Mouse (Mus musculus) WW6 (cell line): Measurements from ENCODE around the gene Mff.

Experiments
- DNase-seq: peaks from one replicate; pipeline ENCODE4 v3.0.0-alpha.2; 2013; ENCODE audit warnings: low read depth, low spot score

The Mff gene

DNA sequence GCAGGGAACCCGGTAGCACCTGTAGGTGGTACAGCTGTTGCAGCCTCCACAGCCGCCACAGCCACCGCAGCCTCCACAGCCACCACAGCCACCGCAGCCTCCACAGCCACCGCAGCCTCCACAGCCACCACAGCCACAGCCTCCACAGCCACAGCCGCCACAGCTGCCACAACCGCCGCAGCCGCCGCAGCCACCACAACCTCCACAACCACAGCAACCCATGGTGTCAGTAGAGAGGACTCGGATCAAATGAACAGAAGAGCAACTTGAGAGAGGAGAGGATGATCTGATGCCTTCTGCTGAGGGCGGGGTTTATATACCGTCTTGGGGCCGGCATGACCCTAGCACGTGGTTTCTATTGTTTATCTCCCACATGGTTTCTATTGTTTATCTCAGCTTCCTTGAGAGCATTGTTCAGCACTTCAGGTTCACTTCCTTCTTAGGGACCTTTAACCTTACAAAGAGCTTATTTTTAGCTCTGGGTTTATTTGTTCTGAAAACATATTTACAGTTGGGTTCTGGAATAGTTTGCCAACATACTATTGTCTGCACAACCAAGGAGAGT, 46.4 kb downstream of the Mff start, which contains the start of gene Gm47791:
TSS of gene Gm47791 (minus strand) at position 222 of the 565 bp plus-strand sequence.
- no peak for DNase-seq

DNA sequence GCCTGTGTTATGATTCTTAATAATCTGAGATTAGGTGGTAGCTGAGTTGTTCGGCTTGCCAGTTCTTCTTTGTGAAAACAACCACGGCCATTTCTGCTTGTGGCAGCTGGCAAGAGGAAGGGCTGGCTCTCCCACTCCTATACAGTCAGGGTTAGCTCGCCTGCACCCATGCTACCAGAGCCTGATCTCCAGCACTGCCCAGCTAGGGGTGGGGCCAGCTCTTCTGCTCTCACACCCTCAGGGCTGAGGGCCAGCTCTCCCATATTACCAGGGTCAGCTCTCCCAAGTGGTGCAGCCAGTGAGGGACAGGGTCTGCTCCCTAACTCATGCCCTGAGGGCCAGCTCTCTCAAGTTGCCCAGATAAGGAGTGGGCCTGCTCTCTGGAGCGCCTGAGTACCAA, 47.7 kb downstream of the Mff start:
- no peak for DNase-seq

DNA sequence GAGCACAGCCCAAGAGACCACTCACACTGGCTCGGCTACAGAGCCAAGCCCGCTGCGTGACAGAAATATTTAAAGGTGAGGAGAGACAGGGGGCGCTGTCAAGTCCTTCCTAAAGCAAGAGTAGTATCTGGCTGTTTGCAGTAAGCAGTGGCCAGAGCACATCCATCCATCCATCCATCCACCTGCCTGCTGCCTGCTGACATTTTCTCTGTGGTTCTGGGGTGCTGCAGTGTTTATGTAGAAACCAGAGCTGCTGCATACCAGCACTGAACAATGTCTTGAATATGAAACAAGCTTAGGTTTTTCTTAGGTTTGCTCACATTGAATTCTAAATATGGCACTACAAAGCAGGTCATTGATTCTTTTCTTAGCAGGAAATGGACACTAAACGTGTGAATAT, 48.5 kb downstream of the Mff start:
- no peak for DNase-seq

DNA sequence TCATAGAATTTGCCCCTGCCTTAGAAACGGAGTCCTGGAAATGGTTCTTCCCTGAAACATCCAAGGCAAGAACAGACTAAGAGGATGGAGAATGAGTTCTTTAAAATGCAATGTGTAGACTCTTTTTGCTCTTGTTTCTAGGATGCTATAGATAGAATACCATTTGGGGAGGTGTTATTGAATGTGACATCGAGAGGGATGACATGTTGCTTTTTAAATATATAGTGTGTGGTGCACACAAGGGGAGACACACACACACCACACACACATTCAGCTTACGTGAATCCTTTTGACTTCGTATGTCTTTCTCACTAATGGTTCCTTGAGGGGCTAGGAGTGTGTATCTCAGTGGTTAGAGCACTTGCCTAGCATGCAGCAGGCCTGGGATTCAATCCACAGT, 50.6 kb downstream of the Mff start:
- no peak for DNase-seq

DNA sequence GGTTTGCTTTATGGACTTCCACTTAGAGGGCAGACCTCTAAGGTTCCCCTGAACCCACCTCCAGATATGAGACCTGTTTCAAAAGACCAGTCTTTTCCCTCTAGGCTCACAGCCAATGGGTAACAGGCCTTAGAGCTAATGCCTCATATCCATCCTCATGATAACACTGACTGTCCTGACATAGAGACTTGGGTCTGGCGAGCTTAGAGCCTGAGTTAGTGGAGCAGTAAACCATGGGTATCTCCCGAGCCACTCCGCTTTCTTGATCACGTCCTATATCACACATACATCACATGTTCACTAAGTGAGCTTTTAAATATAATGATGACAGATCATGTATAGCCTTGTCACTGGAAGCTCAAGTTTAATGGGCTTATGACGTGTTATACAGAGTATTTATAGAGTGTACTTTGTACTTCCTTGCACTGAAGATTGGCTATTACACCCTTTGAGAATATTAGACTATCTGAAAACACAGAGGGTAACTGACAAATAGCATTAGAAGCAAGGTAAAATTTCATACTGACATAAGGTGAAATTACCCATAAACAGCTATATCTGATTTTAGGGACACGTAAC, 54.8 kb downstream of the Mff start:
- DNase-seq: no peak

DNA sequence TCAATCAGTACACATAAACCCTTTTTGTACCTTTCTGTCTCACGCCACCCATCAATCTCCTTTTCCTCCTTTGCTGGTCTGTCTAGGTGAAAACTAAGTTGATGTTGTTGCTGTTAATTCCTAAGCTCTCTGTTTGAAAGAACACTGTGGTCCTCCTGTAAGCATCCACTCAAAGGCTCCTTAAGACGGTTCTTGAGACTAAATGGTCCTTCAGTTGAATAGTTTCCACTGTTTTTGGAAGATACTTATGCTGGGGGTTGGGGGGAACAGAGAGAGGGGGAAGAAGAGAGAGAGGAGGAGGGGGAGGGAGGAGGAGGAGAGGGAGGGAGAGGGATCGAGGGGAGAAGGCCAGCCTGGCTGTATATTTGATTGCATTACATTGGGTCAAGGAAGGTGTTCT, 58.9 kb downstream of the Mff start:
- DNase-seq: no peak

DNA sequence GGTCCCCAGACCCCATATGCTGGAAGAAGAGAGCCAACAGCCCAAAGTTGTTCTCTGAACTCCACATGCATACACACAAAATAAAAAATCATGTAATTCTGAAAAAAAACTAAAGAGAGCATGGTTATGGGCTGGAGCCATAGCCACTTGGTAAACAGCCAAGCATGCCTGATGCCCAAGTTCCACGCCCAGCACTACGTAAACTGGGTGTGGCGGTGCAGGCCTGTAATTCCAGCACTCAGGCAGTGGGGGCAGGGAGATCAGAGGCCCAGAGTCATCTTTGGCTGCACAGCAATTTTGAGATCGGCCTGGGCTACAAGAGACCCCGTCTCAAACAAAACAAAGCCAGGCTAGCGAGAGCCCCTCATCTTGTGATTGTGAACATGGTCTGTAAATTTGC, 60.9 kb downstream of the Mff start:
- no peak for DNase-seq

DNA sequence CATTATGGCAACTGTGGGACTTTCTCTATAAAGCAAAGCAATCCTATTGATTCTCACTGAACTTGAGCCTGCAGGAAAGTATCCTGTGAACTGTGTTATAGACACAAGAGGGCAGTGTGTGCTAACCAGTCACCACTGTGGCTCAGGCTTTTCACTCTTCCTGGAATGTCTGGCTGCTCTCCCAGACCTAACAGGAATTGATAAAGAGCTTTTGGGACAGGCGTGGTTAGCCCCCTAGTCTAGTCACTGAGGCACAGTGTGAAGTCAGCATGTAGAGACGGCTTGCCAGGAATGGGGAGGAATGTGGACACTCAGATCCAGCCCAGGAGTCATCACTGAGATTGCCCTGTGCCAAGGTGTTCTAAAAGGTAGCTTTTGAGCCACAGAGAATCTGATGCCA, 62.7 kb downstream of the Mff start:
- peak; percentile 45 for DNase-seq

DNA sequence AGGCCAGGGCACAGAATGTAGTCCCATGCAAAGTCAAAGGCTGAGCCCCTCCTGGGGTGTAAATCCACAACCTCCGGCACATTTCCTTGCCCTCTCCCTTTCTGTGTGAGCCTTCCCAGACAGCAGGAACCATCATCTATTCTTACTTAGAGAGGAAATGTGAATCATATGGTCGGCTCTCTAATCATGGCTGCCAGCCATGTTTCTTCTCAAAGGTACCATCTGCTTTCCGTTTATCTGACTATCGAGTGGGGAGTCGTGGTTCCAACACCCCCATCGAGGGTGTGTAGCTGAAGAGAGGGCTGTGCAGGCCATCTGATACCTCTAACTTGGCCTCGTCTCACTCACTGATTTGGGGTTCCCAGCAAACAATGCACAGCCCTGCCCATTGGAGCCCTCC, 63.4 kb downstream of the Mff start:
- DNase-seq: no peak

DNA sequence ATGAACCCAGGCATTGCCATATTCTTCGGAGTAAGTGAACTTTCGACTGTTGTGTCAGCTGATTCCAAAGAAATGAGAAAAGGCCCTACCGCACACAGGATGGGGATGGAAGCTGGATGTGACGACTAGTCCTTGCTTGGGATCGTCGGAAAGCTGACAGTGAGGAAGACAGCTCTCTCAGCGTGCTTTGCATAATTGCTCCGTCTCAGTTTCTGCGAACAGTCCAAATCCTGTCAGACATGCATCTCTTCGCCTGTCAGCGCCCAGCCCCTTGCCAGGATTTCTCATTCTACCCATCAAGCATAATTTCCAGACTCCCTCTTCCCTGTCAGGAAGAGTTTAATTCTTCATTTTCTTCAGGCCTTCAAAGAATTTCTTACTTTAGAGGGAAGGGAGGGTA, 66.4 kb downstream of the Mff start:
- no peak for DNase-seq

DNA sequence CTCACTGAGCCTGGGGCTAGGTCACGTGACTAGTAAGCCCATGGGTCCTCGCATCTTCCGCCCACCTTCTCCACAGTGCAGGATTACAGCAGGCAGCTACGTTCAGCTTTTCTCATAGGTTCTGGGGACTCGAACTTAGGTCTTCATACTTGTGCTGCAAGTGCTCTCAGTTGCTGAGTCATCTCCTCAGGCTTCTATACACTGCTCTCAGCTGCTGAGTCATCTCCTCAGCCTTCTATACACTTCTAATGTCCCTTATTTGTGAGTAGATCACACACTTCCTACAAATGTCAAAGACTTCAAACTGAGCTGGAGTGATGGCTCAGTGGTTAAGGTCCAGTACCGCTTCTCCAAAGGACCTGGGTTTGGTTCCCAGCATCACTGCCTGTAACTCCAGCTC, 67.5 kb downstream of the Mff start:
- no peak for DNase-seq

DNA sequence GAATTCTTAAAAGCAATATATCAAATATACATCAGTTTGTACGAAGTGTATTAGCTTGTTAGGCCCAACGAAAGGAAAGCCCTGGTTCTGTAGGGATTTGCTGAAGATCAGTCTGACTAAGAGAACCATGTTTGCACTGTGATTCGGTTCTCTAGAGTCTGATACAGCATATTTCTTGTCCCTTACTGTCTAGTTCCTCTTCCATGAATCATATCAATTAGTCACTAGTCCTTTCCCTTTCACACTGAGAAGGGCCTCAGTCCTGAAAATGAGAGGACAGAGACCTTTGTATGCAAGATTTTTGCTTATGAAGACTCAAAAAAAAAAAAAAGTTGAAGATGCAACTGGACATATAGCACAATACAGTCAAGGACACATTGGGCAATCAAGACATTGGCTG, 68.4 kb downstream of the Mff start:
- DNase-seq: no peak

DNA sequence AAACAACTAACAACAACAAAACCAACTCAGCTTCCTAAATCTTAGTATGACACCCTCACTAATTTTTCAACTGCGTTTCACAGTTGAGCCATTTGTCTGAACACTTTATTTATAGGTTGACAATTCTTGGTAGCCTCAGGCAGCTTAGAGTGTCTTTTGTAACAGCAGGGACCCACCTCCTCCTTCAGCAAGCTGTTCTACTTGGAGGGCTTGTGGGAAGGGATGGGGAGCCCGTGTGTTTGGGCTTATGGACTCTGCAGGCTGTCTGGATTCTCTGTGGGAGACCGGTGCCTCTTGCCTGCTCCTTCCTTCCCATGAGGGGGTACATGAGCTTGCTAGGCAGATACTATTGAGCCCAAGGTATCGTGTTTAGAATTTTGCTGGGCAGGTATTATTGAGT, 69.3 kb downstream of the Mff start:
- no peak for DNase-seq

DNA sequence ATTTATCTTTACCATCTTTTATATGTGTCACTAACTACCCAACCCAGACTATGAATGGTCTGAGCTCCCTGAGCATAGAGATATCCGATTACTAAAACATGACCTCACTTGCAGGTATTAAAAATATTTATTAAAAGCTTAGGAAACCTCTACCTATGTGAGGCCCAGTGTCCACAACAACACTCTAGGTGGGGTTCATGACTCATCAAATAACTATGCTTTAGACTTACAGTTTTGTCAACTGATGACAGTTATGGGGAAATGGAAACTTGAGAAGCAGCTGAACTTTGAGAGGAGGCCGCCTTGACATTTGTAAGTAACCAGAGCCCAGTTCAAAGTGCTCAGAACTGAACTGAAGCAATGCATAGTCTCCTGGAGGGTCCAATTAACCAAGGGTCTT, 70.5 kb downstream of the Mff start:
- no peak for DNase-seq

DNA sequence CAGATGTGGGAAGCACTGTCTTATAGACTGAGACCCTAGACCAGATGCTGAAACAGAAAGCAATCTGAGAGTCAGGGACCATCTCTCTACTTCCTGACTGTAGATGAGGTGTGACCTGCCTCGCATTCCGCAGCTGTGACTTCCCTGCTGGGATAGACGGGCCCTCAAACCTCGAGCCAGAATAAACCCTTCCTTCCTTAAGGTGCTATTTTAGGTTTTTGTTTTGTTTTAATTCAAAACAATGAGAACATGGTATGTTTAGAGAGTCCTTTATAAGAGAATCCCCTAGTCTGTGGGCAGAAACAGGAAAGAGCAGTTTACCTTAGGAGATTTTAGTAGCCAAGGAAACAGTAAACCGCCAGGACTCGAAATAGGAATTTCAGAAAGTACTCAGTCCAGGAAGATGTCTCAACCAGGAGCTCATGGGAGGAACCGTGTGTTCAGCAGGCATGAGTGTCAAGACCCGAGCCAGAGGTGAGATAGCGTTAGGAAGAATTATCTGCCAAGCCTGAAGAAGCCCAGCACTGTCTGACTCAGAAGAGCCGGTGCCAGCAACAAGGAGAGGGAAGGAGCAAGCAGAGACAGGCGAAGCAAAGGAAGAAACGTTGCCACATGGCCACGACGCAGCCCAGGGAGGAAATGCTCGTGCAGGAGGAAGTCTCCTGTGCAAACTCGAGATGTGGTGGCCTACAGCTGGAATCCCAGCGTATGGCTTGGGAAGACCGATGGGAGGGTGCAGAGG, 71.2 kb downstream of the Mff start:
- no peak for DNase-seq

DNA sequence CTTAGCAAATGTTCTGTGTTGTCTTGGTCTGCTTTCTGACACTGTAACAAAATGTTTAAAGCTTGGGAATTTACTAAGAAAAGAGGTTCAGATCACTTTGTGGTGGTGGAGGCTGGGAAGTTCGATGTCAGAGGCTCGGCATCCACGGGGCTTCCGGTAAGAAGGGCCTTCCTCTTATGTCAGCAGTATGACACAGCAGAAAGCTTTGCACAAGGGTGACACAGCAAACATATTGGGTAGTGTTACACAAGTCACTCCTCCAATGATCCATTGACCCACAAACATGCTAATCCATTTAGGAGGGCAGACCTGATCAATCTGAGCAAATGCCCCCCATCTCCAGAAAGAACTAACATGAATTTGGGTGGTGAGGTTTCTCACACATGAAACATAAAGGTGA, 72.4 kb downstream of the Mff start:
- DNase-seq: no peak

DNA sequence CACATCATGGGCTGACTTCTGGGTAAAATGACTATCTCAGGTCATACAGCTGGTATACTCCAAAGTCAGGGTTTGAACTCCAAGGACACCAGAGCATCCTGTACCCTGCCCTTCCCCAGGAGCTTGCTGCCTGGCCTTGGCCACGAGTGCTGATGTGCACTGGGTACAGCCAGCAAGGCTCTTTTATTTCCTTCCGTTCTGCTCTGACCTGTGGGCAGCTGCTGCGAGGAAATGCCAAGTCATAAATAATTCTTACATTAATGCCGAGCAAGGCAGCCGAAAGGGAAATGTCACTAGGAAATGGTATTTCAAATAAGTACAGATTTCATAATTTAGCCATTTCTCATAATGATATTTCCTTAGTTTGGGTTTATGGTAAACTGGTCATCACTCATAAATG, 73.6 kb downstream of the Mff start:
- DNase-seq: no peak

DNA sequence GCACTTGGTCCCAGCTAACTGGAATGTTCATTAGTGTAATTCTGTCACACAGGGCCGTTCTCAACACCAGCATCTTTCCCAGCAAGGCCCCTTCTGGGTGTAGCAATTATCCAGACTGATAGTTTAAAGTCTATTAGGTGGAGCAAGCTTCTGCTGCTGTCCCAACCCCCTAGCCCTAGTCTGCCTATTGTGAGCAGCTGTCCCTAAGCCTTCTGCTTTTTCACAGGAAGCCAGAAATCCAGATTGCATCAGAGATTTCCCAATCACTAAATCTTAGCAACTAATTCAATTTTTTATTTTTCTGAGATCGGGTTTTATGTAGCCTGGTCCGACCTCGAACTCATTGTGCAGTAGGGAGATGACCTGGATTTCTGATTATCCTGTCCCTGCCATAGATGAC, 74.2 kb downstream of the Mff start:
- no peak for DNase-seq

DNA sequence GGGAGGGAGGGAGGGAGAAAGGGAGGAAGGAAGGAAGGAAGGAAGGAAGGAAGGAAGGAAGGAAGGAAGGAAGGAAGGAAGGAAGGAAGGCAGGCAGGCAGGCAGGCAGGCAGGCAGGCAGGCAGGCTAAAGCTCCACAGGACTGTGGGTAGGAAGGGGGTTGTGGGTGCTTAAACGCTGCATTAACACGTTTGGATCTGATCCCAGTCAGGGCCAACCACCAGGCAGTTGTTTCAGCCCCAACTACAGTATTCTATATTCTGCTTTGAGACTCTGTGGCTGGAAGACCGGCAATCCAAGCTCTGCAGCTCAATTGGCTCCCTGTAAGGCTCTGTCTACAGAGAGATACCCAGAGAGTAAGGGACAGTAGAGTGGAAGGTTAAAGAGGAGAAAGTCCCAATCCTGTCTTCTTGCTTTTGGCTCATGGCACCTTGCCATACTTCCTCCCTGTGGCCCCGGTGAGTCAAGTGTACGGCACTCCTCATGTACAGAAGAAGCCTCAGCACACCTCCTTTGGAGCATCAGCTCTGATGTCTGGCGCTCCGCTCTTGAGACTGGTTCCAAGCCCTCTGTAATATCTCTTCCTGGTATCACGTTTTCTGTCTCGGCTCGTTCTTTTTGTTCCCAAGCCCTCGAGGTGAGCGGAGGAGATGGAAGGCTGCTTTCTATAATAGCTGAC, 76.6 kb downstream of the Mff start:
- no peak for DNase-seq
